Mouse (Mus musculus) kidney, embryonic 16.5 days (tissue): ENCODE measurements around the gene 4933417A18Rik. TPM values are rescaled to one million over a fixed set of nuclear protein-coding genes. Genes with fewer than 3 reads are reported as not detected.

Experiments used
- ATAC-seq: fragments of 200-750 bp; cut with Nextera tagmentation; 2 replicates; pipeline ENCODE4 v1.8.0; 2017; ENCODE audit warnings: moderate TSS enrichment; ENCODE audit not compliant: low FRiP score, low TSS enrichment
- H3K27ac ChIP-seq: fragments of 300-500 bp; sonication (generic); 2 replicates; pipeline ENCODE4 v1.5.1; 2014; ENCODE audit warnings: low read length
- H3K27me3 ChIP-seq: fragments of 300-500 bp; sonication (generic); 2 replicates; pipeline ENCODE4 v1.6.1; 2014; ENCODE audit warnings: low read length, control low read depth, mixed read lengths; ENCODE audit not compliant: insufficient read depth
- H3K36me3 ChIP-seq: fragments of 300-500 bp; sonication (generic); 2 replicates; pipeline ENCODE4 v1.6.1; 2014; ENCODE audit warnings: low read length, control low read depth, mixed read lengths; ENCODE audit not compliant: insufficient read depth
- H3K4me1 ChIP-seq: fragments of 300-500 bp; sonication (generic); 2 replicates; pipeline ENCODE4 v1.6.1; 2014; ENCODE audit warnings: low read length, control low read depth, mixed read lengths; ENCODE audit not compliant: insufficient read depth
- H3K4me2 ChIP-seq: fragments of 300-500 bp; sonication (generic); replicated peaks from 2 replicates; pipeline ENCODE4 v1.6.1; 2014; ENCODE audit warnings: low read depth, low read length
- H3K4me3 ChIP-seq: fragments of 300-500 bp; sonication (generic); 2 replicates; pipeline ENCODE4 v1.5.1; 2014; ENCODE audit warnings: mild to moderate bottlenecking, low read length
- H3K9ac ChIP-seq: fragments of 300-500 bp; sonication (generic); replicated peaks from 2 replicates; pipeline ENCODE4 v1.6.1; 2014; ENCODE audit warnings: low read length
- H3K9me3 ChIP-seq: fragments of 300-500 bp; sonication (generic); 2 replicates; pipeline ENCODE4 v1.6.1; 2016; ENCODE audit warnings: low read length, control low read depth
- WGBS: fragments of 180-500 bp; shearing (Covaris S2); extraction: QIAGEN DNeasy Blood & Tissue Kit; methylation state at CpG from one replicate; pipeline ENCODE4 v1.1.7; 2014; 5-methylcytosine and 5-hydroxymethylcytosine counted together
- polyA plus RNA-seq: library from polyadenylated mRNA; unstranded; fragments of >200 nt; fragmentation: Nextera tagmentation; extraction: Ambion mirVana; gene quantifications from 2 replicates; pipeline ENCODE4 v1.2.1, GENCODE M21; 2015

Gene 4933417A18Rik
- polyA plus RNA-seq, 1 experiment from 2014 or later = not detected

DNA sequence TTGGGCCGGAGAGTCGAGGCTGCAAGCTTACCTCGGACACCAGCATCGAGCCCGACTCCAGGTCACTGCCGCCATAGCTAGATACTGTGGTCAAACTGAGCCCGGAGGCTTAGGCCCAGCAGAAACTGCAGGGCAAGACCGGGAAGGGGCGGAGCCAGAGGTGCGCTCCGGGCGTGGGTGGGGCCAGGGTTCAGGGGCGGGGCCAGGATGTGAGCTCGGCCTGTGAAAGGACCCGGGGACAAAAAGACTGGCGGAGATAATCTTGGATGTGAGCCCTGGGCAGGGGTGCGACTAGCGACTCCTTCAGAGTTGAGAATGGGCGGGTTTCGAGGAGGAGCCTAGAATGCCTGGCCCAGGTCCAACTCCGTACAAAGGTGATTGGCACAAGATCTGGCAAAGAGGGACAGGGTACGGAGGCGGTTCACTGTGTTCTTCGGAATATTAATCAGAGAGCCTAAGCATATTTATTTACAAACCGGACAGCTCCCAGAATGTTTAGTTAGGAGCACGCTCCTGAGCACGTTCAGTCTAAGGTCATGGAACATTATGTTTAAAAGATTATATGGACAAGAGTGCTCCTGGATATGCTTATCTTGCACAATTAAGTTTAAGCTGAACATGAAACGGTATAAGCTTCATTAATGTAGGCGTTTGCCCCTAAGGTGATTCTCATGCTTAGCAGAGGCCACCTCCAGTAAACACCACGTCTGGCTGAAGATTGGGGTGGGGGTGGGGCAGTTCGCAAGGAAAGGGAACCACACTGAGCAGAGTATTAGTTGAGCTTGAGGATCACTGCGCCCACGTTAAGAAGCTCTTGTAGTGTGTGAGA lies 70.0 kb downstream of the 4933417A18Rik start:
- peak overlapping the region; percentile 90 for H3K27ac ChIP-seq
- H3K36me3 ChIP-seq = peaks cover 14% of the 10 kb centered on the region
- no peaks in the 10 kb centered on the region for H3K9me3 ChIP-seq
- H3K4me2 ChIP-seq = peak overlapping the region; percentile 73
- H3K9ac ChIP-seq = peak overlapping the region; percentile 92
- under 1% methylated on average over 33 of the region's 33 CpGs for WGBS
- H3K27me3 ChIP-seq = no peaks in the 10 kb centered on the region
- peaks cover 22% of the 10 kb centered on the region for H3K4me1 ChIP-seq
- ATAC-seq = peak; percentile 99
- peak overlapping the region; percentile 76 for H3K4me3 ChIP-seq

DNA sequence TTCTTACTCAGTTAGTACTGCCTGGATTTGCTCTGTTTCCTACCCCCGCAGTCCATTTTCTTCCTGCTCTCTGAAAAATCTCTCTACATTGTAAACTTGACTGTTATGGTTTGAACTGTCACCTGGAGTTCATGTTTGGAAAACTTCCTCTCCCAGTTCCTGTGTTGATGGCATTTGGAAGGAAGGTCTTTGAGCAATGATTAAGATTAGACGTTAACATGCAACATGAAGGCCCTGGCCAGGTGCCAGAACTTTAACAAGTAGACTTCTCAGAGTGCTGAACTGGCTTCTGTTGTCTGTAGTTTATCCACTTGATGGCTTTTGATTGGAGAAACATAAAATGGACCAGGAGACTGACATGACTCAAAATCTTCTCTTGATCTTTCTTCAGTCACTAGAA lies 71.7 kb downstream of the 4933417A18Rik start:
- Histone ChIP-seq H3K4me1 (peaks cover 22% of the 10 kb centered on the region), H3K4me3 (no peak overlapping the region), H3K9me3 (no peaks in the 10 kb centered on the region), H3K27me3 (no peaks in the 10 kb centered on the region), H3K9ac (no peak overlapping the region), H3K4me2 (no peak overlapping the region), H3K27ac (no peak overlapping the region), H3K36me3 (0 out of 2 replicates have a peak, but pooled peaks cover under 1% of the 10 kb centered on the region)
- ATAC-seq = no peak
- 60% methylated on average over 2 of the region's 2 CpGs for WGBS

Other genes starting within 250 kb of the 4933417A18Rik start
- gene Fam50b, start 189.6 kb upstream of the 4933417A18Rik start, polyA plus RNA-seq = not detected in 2 replicates
- 54.2 and 63.2 TPM in 2 replicates for gene Prpf4b, start 49.1 kb upstream of the 4933417A18Rik start, polyA plus RNA-seq
- gene Fam217a, start 99 bp upstream of the 4933417A18Rik start, polyA plus RNA-seq = 4.6 and 5.5 TPM in 2 replicates
- 4.5 and 6.5 TPM in 2 replicates for gene Eci3, start 39.4 kb downstream of the 4933417A18Rik start, polyA plus RNA-seq
- 144 and 147 TPM in 2 replicates for gene Eci2, start 102.7 kb downstream of the 4933417A18Rik start, polyA plus RNA-seq